Mouse (Mus musculus): ENCODE measurements at regions not wholly inside any gene's neighbourhood (a gene's known extent, or its start where the extent isn't known, plus 50 kb on each side); places are given as distances from the start of the nearest gene placed in this dataset.

- DNase-seq (ENCODE audit: low spot score) = no peak
Measured at GRCm38 (mm10) chr1:190067181-190067580, 103.3 kb downstream of the Prox1 start.

DNA sequence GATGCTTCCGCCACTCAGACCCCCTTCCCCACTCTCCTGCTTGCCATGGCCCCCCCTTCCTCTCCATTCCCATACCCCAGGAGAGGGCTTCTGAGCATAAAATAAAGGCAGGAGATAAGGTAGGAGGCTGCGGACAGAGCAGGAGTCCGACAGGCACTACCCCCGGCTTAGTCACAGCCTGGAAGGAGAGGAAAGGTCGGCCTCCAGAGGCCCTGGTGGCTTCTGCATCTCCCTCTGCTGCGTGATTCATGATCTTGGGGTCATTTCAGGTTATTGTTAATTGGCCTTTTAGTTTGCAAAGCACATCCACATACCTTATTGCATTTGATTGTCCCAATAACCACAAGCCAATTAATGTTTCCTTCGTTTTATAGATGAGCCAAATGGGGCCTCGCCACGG lies 104.1 kb downstream of the Prox1 start:
- no peak for DNase-seq (ENCODE audit: low spot score)

GRCm38 (mm10) chr1:190061560-190062295 lies 108.8 kb downstream of the Prox1 start:
- DNase-seq (ENCODE audit: low spot score) = no peak

DNA sequence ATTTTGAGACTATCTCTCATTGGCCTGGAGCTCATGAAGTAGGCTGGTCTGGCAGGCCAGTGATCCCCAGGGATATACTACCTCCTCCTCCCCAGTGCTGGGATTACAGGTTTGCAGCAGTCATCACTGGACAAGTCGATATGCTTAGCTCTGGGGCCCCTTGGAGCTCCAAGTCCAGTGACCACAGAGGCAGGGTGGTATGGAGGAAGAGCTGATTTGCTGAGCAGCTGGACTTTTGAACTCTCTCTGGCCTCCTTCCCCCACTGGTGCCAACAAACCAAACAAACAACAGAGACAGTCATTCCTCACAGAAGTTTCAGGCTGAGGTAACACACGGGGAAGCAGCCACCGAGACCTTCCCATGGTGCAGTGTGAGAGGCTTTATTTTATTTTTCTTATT lies 111.5 kb downstream of the Prox1 start:
- no peak for DNase-seq (ENCODE audit: low spot score)

GRCm38 (mm10) chr1:190056931-190057330 lies 113.6 kb downstream of the Prox1 start:
- no peak for DNase-seq (ENCODE audit: low spot score)

DNA sequence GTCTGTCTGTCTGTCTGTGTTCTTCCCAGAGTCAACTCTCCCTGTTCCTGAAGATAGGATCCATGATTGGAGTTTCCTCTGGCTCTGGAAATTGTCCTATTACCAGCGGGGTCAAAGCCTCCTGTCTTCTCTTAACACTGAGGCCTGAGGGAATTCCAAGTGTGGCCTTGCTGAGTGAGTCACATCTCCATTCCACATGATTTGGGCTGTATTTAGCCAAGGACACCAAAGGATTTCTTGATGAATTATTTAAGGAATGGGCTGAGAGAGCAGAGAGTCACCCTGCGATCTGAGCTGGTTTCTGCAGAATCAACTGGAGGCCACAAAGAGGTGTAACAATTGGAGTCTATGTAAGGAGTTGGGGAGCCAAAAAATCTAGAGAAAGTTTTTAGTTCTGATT lies 118.6 kb downstream of the Prox1 start:
- DNase-seq (ENCODE audit: low spot score) = peak; percentile 22

- DNase-seq (ENCODE audit: low spot score) = no peak
Measured at GRCm38 (mm10) chr1:190048521-190049170, 121.9 kb downstream of the Prox1 start.

DNA sequence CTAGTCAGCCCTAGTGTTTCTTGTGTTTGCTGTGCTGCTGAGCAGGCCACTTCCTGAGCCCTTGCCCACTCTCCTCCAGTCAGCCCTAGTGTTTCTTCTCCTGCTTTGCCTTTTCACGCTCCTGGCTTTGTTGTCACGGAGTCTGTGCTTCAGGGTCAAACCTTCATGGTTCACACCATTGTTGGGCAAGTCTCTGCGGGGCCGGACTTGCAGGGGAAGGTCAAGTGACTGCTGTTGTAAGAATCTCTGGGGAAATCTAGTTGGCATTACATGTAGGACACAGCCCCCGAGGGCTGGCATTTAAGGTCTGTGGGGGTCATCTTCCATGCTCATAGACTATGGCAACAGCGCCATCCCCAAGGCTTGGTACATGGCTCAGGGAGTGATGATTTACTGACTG lies 123.3 kb downstream of the Prox1 start:
- DNase-seq (ENCODE audit: low spot score) = no peak

DNA sequence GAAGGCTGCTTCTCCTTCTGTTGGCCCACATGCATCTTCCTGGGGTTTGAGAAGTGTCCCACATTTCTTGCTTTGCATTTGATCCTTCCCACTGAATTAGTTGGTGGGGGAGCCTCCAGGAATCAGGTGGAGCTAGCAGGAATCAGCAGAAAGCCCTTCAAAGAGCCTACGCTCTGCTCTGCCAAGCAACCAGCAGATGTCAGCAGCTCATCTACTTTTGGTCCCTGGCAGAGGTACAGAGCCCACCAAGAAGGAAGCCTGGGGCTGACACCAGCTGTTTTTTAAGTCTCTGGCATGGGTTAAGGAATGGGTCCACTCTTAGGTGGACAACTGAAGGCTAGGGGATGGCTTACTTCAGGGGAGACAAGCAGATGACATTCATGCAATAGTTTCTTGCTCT lies 123.6 kb upstream of the Smyd2 start:
- no peak for DNase-seq (ENCODE audit: low spot score)

DNA sequence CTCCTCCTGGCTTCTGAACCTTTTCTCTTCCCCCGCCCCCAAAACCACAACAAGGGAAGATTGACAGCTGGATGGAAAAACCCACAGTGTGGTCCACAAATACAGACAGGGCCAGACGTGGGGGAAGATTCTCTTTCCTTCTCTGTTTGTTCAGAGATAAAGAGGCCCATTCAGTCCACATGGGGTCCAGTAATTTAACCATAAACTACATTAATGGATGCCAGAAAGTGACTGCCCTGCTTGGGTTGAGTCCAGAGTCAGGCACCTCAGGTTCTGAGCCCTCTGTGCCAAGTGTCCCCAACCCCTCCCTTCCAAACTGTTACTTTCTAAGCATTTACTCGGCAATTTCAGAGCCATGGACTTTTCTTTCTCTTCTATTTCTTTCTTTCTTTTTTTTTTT lies 121.9 kb upstream of the Smyd2 start:
- DNase-seq (ENCODE audit: low spot score) = no peak

GRCm38 (mm10) chr1:190043156-190043555 lies 121.0 kb upstream of the Smyd2 start:
- DNase-seq (ENCODE audit: low spot score) = no peak

DNA sequence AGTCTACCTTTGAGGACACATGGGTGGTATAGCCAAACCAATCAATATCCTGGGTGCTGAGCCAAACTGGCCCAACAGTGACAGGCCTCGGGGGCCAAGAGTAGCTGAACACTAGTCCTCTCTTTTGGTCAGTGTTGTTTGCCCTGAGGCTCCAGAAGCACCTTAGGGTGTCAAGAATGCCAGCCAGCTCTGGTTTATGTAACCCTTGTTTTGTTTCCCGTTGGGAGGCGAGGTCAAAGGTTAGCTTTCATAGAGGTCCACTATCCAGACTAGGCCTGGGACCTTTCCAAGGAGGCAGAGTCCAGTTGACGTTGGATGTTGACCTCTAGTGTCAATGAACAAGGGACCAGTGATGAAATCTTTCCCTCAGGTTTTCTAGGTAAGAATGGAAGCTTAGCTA lies 120.0 kb upstream of the Smyd2 start:
- DNase-seq (ENCODE audit: low spot score) = no peak

DNA sequence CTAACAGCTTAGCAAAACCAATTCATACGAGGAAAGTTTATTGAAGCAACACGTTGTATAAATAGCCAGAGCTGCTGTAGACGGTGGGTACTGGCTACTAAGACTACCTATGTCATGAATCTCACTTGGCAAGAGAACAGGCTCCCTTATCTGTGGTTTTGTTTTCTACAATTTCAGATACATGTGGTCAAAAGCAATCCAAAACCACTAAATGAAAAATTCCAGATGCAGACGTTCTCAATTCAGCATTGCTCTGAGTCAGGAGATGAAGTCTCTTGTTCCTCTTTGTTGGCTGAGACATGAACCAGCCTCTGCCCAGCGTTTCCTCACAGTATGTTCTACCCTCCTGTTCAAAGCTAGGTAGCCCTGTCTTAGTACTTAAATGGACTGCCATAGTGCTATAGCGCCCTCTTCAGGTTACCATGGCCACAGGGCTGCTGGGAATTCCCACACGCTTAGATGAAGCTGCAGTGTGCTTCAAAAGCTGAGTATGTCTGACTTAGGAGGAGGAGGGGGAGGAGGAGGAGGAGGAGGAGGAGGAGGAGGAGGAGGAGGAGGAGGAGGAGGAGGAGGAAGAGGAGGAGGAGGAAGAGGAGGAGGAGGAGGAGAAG lies 119.0 kb upstream of the Smyd2 start:
- no peak for DNase-seq (ENCODE audit: low spot score)

GRCm38 (mm10) chr1:190038046-190038445 lies 115.9 kb upstream of the Smyd2 start:
- no peak for DNase-seq (ENCODE audit: low spot score)

GRCm38 (mm10) chr1:190036726-190037125 lies 114.6 kb upstream of the Smyd2 start:
- DNase-seq (ENCODE audit: low spot score) = no peak

DNA sequence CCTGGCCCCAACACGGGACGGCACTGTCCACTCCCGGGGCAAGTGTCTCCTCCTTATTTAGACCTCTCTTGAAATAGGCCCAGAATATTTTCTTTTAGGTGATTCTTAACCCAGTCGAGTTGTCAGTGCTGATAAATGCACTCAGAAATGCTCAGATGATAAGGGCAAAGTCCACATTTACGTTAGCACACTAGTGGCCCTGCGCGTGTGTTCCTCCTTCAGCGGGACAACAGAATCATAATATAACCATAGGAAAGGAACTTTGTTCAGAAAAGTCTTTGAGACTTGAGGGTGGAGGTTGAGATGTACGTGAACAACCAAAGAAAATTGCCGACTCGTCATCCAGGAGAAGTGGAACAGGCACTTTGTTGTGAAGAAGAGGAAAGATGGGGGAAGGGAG lies 113.8 kb upstream of the Smyd2 start:
- no peak for DNase-seq (ENCODE audit: low spot score)

DNA sequence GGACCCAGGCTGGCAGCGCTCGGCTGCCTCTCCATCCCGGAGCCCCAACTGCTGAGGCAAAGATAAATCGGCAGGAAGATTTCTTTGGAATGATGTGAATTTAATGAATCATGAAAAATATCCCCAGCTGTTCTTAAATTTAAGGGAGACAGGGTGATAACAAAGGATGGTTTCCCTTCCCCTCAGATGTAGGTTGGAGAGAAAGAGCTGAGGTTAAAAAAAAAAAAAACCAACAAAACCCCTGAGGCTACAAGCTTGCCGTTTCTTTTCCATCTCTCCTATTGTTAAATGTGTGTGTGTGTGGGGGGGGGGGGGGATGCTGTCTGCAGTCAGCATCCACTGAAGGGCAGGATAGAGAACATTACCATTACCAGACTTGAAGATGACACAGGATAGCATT lies 111.9 kb upstream of the Smyd2 start:
- no peak for DNase-seq (ENCODE audit: low spot score)

GRCm38 (mm10) chr1:190027536-190027935 lies 105.4 kb upstream of the Smyd2 start:
- no peak for DNase-seq (ENCODE audit: low spot score)

DNA sequence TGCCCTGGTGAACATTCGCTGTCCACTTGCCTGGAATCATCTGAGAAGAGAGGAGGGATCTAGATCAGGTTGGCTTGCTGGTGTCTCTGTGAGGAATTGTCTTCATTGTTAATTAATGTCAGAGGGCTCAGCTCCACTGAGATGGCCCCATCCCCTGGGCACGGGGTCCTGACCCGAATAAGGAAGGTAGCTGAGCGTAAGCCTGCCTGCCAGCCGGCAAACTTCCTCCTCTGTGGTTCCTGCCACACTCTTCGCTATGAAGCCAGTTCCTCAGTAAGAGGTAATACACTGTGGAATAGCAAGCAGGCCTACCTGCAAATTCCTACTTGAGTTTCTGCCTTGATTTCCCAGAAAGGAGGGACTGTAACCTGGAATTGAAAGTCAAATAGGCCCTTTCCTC lies 87.3 kb upstream of the Smyd2 start:
- DNase-seq (ENCODE audit: low spot score) = no peak

GRCm38 (mm10) chr1:190007271-190007670 lies 85.1 kb upstream of the Smyd2 start:
- DNase-seq (ENCODE audit: low spot score) = no peak

GRCm38 (mm10) chr1:190001084-190001483 lies 78.9 kb upstream of the Smyd2 start:
- DNase-seq (ENCODE audit: low spot score) = no peak

DNA sequence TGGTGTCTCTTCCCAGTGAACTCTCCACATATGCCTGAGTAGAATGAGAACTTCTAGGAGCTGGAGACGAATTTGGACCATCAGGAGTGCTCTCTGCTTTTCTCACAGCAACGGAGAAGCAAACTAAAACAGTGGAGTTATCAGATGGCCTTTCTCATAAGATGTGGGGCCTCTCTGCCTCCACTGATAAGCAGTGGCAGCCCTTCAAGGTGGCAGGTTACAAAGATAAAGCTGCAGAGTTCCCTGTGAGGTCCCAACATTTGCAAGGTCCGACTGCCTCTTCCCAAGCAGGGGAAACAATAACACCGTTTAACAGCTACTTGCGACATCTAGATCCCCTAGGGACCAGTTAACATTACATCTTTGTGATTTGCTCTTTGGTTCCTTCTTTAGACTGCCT lies 71.5 kb upstream of the Smyd2 start:
- no peak for DNase-seq (ENCODE audit: low spot score)

DNA sequence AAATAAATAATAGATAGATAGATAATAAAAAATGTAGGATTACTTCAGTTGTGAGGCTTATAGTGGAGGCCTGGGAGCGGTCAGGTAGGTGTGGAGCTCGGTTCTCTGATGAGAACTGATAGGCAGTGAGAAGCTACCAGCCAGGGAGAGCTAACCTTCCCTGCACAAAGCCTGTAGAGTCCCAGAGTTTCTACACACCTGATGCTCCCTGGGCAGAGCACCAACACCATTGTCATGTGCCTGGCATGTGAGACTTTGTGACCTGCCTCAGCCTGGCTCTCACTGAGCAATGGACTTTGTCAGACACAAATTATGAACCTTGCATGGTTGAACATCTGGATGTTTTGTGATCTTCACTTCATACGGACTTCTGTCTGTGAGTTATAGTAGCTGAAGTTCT lies 71.1 kb upstream of the Smyd2 start:
- no peak for DNase-seq (ENCODE audit: low spot score)

DNA sequence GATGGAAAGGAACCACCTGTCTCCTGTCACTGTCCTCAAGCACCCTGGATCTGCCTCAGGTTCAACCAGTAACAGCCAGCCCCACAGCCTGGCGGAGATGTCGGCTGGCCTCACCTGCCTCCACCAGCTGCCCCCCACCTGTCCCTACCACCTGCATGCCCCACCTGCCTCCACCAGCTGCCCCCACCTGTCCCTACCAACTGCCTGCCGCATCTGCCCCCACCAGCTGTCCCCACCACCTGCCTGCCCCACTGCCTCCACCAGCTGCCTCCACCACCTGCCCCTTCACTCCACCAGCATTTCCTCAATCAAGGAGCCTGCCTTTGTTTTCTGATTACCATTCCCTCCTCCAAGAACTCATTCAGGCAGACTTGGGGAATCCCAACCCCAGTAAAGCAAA lies 68.9 kb upstream of the Smyd2 start:
- DNase-seq (ENCODE audit: low spot score) = no peak

Measured in ovary, adult 18-20 months (tissue).